Mouse (Mus musculus) c-Kit-positive CD71-negative TER-119-negative erythroid progenitor cells, embryonic 14.5 days (primary cell): Measurements from ENCODE around the gene Ogg1.
A peak's percentile ranks its signal among the peaks of the same experiment; 100 is the strongest.

Source experiments
- DNase-seq: peaks from one replicate; pipeline ENCODE4 v3.0.0-alpha.2; 2013; ENCODE audit warnings: low read depth

The Ogg1 gene

GRCm38 (mm10) chr6:113326533-113327315 lies at the start of gene Ogg1:
Gene Ogg1, plus strand, starts transcription at chr6:113326972.
- DNase-seq, result peak; percentile 94

- DNase-seq, result no peak
Observed at GRCm38 (mm10) chr6:113281676-113282075, 45.1 kb upstream of the Ogg1 start.

GRCm38 (mm10) chr6:113282101-113282802 lies 44.5 kb upstream of the Ogg1 start, which contains the start of gene Cpne9:
Gene Cpne9, plus strand, starts transcription at chr6:113282307.
- DNase-seq, result peak; percentile 40

GRCm38 (mm10) chr6:113282969-113283368 lies 43.8 kb upstream of the Ogg1 start:
- no peak for DNase-seq

GRCm38 (mm10) chr6:113283500-113283899 lies 43.3 kb upstream of the Ogg1 start:
- no peak for DNase-seq

GRCm38 (mm10) chr6:113284931-113285330 lies 41.8 kb upstream of the Ogg1 start:
- no peak for DNase-seq

GRCm38 (mm10) chr6:113286316-113286715 lies 40.5 kb upstream of the Ogg1 start:
- DNase-seq, result no peak

- DNase-seq, result no peak
Observed at GRCm38 (mm10) chr6:113287236-113287635, 39.5 kb upstream of the Ogg1 start.

- DNase-seq, result no peak
Observed at GRCm38 (mm10) chr6:113289346-113289745, 37.4 kb upstream of the Ogg1 start.

GRCm38 (mm10) chr6:113290346-113290745 lies 36.4 kb upstream of the Ogg1 start:
- no peak for DNase-seq

- no peak for DNase-seq
Observed at GRCm38 (mm10) chr6:113292938-113293337, 33.8 kb upstream of the Ogg1 start.

GRCm38 (mm10) chr6:113296046-113296445 lies 30.7 kb upstream of the Ogg1 start:
- no peak for DNase-seq

- no peak for DNase-seq
Observed at GRCm38 (mm10) chr6:113296639-113297038, 30.1 kb upstream of the Ogg1 start.

- no peak for DNase-seq
Observed at GRCm38 (mm10) chr6:113301350-113301749, 25.4 kb upstream of the Ogg1 start.

- DNase-seq, result no peak
Observed at GRCm38 (mm10) chr6:113302258-113302657, 24.5 kb upstream of the Ogg1 start.

GRCm38 (mm10) chr6:113306322-113306985 lies 20.3 kb upstream of the Ogg1 start:
- peak; percentile 98 for DNase-seq

- DNase-seq, result no peak
Observed at GRCm38 (mm10) chr6:113306986-113307349, 19.8 kb upstream of the Ogg1 start, which contains the start of gene Brpf1. Gene Brpf1, plus strand, starts transcription at chr6:113307137.

- DNase-seq, result no peak
Observed at GRCm38 (mm10) chr6:113307481-113308121, 19.2 kb upstream of the Ogg1 start.

- no peak for DNase-seq
Observed at GRCm38 (mm10) chr6:113308141-113308540, 18.6 kb upstream of the Ogg1 start.

- DNase-seq, result no peak
Observed at GRCm38 (mm10) chr6:113315972-113316371, 10.8 kb upstream of the Ogg1 start.

GRCm38 (mm10) chr6:113329396-113329795 lies 2.6 kb downstream of the Ogg1 start:
- no peak for DNase-seq

- DNase-seq, result no peak
Observed at GRCm38 (mm10) chr6:113330547-113330946, 3.8 kb downstream of the Ogg1 start.
